Mouse (Mus musculus): ENCODE measurements around the gene Atxn1l. TPM values are rescaled to one million over a fixed set of nuclear protein-coding genes. Genes with fewer than 3 reads are reported as not detected.

Atxn1l gene
- polyA plus RNA-seq, 1 experiment from 2014 or later = 4.1 TPM

- H3K27me3 ChIP-seq (replicated peaks) = no peaks in the 10 kb centered on the region
- H3K4me2 ChIP-seq = no peak overlapping the region
- peaks cover 84% of the 10 kb centered on the region for H3K36me3 ChIP-seq (replicated peaks)
- no peak overlapping the region for H3K9ac ChIP-seq
- ATAC-seq (replicated peaks) = no peak
- 0 out of 2 replicates have a peak, but pooled peaks cover 5% of the 10 kb centered on the region for H3K4me1 ChIP-seq
- no peaks in the 10 kb centered on the region for H3K9me3 ChIP-seq
- 93% methylated on average over 5 of the region's 5 CpGs for WGBS
- no peak overlapping the region for H3K4me3 ChIP-seq
- H3K27ac ChIP-seq = no peak overlapping the region
Observed at GRCm38 (mm10) chr8:109714961-109715360, 22.6 kb downstream of the Atxn1l start.

GRCm38 (mm10) chr8:109712521-109712920 lies 25.0 kb downstream of the Atxn1l start:
- no peak for ATAC-seq (replicated peaks)
- no peak overlapping the region for H3K27ac ChIP-seq
- H3K9ac ChIP-seq = no peak overlapping the region
- no peak overlapping the region for H3K4me3 ChIP-seq
- no peaks in the 10 kb centered on the region for H3K9me3 ChIP-seq
- 100% methylated on average over 1 of the region's 1 CpGs for WGBS
- peaks cover 77% of the 10 kb centered on the region for H3K36me3 ChIP-seq (replicated peaks)
- no peaks in the 10 kb centered on the region for H3K27me3 ChIP-seq (replicated peaks)
- no peak overlapping the region for H3K4me2 ChIP-seq
- H3K4me1 ChIP-seq = peaks cover 19% of the 10 kb centered on the region

DNA sequence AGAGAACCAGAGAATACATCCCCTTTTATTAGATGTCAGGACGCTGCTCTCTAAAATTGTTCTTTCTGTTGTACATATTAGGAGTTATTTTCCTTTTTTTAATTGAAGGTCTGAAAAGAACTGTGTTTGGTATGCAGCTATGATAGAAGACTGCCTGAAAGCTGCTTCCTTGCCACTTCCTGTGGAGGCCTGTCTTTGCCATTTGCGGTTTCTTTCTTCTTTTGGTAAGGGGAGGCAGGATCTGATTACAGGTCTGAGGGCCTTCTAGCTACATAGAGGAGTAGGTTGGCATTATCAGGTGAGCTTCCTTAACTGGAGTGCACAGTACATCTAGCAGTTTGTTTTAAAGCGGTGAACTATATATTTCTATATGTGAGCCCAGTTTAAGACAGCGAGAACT lies 29.6 kb downstream of the Atxn1l start:
- 96% methylated on average over 4 of the region's 4 CpGs for WGBS
- no peak overlapping the region for H3K27ac ChIP-seq
- no peak overlapping the region for H3K9ac ChIP-seq
- no peaks in the 10 kb centered on the region for H3K9me3 ChIP-seq
- no peaks in the 10 kb centered on the region for H3K27me3 ChIP-seq (replicated peaks)
- H3K4me3 ChIP-seq = no peak overlapping the region
- peak overlapping the region; percentile 84; the same call in 1 of the 2 replicates for H3K4me2 ChIP-seq
- ATAC-seq (replicated peaks) = no peak
- H3K4me1 ChIP-seq = peaks cover 38% of the 10 kb centered on the region
- peaks cover 39% of the 10 kb centered on the region for H3K36me3 ChIP-seq (replicated peaks)

GRCm38 (mm10) chr8:109706874-109707237 lies 30.7 kb downstream of the Atxn1l start:
- Histone ChIP-seq H3K27ac (peak overlapping the region; percentile 98), H3K27me3 (replicated peaks) (no peaks in the 10 kb centered on the region)
- no peak; the same call in 1 of the 2 replicates for ATAC-seq (replicated peaks)

GRCm38 (mm10) chr8:109706076-109706873 lies 31.3 kb downstream of the Atxn1l start:
- peak; percentile 62 for ATAC-seq (replicated peaks)
- Histone ChIP-seq H3K4me1 (peaks cover 38% of the 10 kb centered on the region), H3K27ac (peak overlapping the region; percentile 98), H3K9me3 (no peaks in the 10 kb centered on the region), H3K4me3 (peak overlapping the region; percentile 90), H3K27me3 (replicated peaks) (no peaks in the 10 kb centered on the region), H3K9ac (peak overlapping the region; percentile 99), H3K4me2 (peak overlapping the region; percentile 84), H3K36me3 (replicated peaks) (peaks cover 26% of the 10 kb centered on the region; the same call in 1 of the 2 replicates)
- WGBS = under 1% methylated on average over 30 of the region's 30 CpGs

More at GRCm38 (mm10) chr8:109706874-109707237, 30.7 kb downstream of the Atxn1l start:
- Histone ChIP-seq H3K36me3 (replicated peaks) (peaks cover 31% of the 10 kb centered on the region; the same call in 1 of the 2 replicates), H3K9me3 (no peaks in the 10 kb centered on the region), H3K4me1 (peaks cover 38% of the 10 kb centered on the region), H3K4me2 (peak overlapping the region; percentile 84), H3K4me3 (peak overlapping the region; percentile 90), H3K9ac (peak overlapping the region; percentile 99)
- WGBS = 19% methylated on average over 2 of the region's 2 CpGs

DNA sequence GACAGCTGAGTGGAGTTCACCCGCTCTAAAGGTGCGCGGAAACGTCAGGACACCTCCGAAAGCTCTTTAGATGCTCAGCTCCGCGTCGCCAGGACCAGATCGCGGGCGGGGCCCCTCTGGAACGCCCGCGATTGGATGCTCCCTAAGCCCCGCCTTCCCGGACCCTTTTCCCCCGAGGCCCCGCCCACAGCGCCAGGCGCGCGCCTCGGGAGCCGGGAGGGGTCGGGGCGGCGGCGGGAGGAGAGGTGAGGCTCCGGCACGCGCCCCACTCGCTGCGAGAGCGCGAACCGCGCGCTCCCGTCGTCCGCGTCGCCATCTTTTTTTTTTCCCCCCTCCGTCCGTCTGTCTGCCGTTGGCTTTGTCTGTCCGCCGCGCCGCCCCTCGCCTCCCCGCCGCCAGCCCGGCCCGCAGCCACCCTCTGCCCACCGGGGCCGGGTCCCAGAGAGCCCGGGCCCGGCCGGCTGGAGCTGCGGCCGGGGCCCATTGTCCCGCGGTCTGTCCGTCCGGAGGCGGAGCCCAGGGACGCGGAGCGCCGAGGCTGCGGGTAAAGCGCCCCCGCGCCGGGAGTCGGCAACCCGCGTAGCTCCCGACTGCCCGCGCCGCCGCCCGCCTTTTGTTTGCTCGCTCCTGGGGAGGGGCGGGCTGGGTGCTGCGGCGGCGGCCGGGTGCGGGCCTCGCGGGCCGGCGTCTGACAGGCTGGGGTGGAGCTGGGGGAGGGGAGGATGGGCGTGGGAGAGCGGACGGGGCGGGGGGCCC lies 32.0 kb downstream of the Atxn1l start, which contains the start of gene Zfp821:
Zfp821 (plus strand) TSS at position 227 of the 756 bp plus-strand sequence.
- peak; percentile 88 for ATAC-seq (replicated peaks)
- peak within 1 kb of the TSS; percentile 90 for H3K4me3 ChIP-seq
- peaks cover 35% of the 10 kb centered on the region for H3K4me1 ChIP-seq
- peak within 1 kb of the TSS; percentile 84 for H3K4me2 ChIP-seq
- peaks cover 20% of the 10 kb centered on the region; the same call in 1 of the 2 replicates for H3K36me3 ChIP-seq (replicated peaks)
- under 1% methylated on average over 56 of the region's 100 CpGs for WGBS
- H3K9me3 ChIP-seq = no peaks in the 10 kb centered on the region
- peak within 1 kb of the TSS; percentile 99 for H3K9ac ChIP-seq
- H3K27me3 ChIP-seq (replicated peaks) = no peaks in the 10 kb centered on the region
- H3K27ac ChIP-seq = peak within 1 kb of the TSS; percentile 98

DNA sequence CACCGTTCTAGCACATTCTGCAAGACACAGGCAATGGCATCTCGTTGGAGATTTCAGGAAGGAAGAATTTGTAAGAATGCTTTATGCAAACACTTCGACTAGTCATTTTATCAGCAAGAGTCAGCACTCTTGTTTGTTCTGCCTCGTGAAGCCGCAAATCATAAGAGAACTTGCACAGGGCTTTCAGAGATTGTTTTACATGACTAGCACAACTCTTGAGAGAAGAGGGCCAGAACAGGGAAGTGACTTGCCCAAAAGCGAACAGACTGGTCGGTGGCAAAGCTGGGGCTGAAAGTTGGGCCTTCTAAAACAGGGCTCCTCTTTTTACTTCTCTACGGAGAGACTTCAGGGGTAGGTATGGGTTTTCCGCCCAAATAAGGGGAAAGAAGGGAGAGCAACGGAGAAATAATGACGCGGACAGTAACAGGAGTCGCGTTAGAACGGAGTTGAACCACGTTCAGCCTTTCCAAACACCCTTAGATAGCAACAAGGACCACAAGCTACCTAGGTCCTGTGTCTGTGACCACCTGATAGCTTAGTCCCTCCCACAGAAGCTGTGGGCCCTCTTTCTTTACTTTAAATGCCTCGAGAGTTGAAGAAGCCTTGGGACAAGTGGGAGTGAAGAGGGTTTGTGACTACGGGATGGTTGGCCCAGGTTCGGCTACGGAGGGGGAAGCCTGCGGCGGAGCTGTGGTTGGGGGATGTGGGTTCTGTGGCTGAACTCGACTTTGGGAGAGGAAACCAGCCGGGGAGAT lies 32.8 kb downstream of the Atxn1l start:
- Histone ChIP-seq H3K27ac (peak overlapping the region; percentile 98), H3K36me3 (replicated peaks) (peaks cover 12% of the 10 kb centered on the region; the same call in 1 of the 2 replicates), H3K27me3 (replicated peaks) (no peaks in the 10 kb centered on the region), H3K9me3 (no peaks in the 10 kb centered on the region), H3K9ac (peak overlapping the region; percentile 36), H3K4me3 (peak overlapping the region; percentile 90), H3K4me1 (peaks cover 33% of the 10 kb centered on the region), H3K4me2 (peak overlapping the region; percentile 84)
- 12% methylated on average over 24 of the region's 24 CpGs for WGBS
- ATAC-seq (replicated peaks) = peak; percentile 31

GRCm38 (mm10) chr8:109698477-109698876 lies 39.1 kb downstream of the Atxn1l start:
- no peak for ATAC-seq (replicated peaks)
- Histone ChIP-seq H3K9me3 (no peaks in the 10 kb centered on the region), H3K4me1 (peaks cover 8% of the 10 kb centered on the region), H3K9ac (no peak overlapping the region), H3K27me3 (replicated peaks) (no peaks in the 10 kb centered on the region), H3K27ac (no peak overlapping the region), H3K36me3 (replicated peaks) (no peaks in the 10 kb centered on the region), H3K4me2 (no peak overlapping the region), H3K4me3 (no peak overlapping the region)
- WGBS = 80% methylated on average over 3 of the region's 3 CpGs

GRCm38 (mm10) chr8:109697754-109698153 lies 39.8 kb downstream of the Atxn1l start:
- Histone ChIP-seq H3K27me3 (replicated peaks) (no peaks in the 10 kb centered on the region), H3K9me3 (no peaks in the 10 kb centered on the region), H3K36me3 (replicated peaks) (no peaks in the 10 kb centered on the region), H3K4me3 (no peak overlapping the region), H3K9ac (no peak overlapping the region), H3K27ac (no peak overlapping the region), H3K4me2 (no peak overlapping the region), H3K4me1 (peaks cover 8% of the 10 kb centered on the region)
- ATAC-seq (replicated peaks) = no peak
- 82% methylated on average over 1 of the region's 1 CpGs for WGBS

- no peak overlapping the region for H3K9ac ChIP-seq
- peak overlapping the region; percentile 74 for H3K4me2 ChIP-seq
- H3K9me3 ChIP-seq = no peaks in the 10 kb centered on the region
- H3K4me3 ChIP-seq = peak overlapping the region; percentile 92; the same call in 1 of the 2 replicates
- H3K36me3 ChIP-seq (replicated peaks) = no peaks in the 10 kb centered on the region
- 62% methylated on average over 6 of the region's 6 CpGs for WGBS
- no peak for ATAC-seq (replicated peaks)
- H3K27ac ChIP-seq = no peak overlapping the region
- H3K4me1 ChIP-seq = peaks cover 26% of the 10 kb centered on the region
- no peaks in the 10 kb centered on the region for H3K27me3 ChIP-seq (replicated peaks)
Observed at GRCm38 (mm10) chr8:109694154-109694553, 43.4 kb downstream of the Atxn1l start.

- peak; percentile 97 for ATAC-seq (replicated peaks)
- H3K27ac ChIP-seq = peak within 1 kb of the TSS; percentile 87
- H3K4me2 ChIP-seq = peak within 1 kb of the TSS; percentile 84
- H3K4me1 ChIP-seq = peaks cover 26% of the 10 kb centered on the region
- peak within 1 kb of the TSS; percentile 92 for H3K4me3 ChIP-seq
- no peaks in the 10 kb centered on the region for H3K36me3 ChIP-seq (replicated peaks)
- peak within 1 kb of the TSS; percentile 95 for H3K9ac ChIP-seq
- WGBS = under 1% methylated on average over 57 of the region's 57 CpGs
- H3K27me3 ChIP-seq (replicated peaks) = no peaks in the 10 kb centered on the region
- H3K9me3 ChIP-seq = no peaks in the 10 kb centered on the region
Observed at GRCm38 (mm10) chr8:109693146-109693900, 44.2 kb downstream of the Atxn1l start, which contains the start of gene Ist1. Gene Ist1 (minus strand): TSS chr8:109693260.

Data from midbrain, embryonic 15.5 days (tissue).